Mouse (Mus musculus): ENCODE measurements around the gene Scd2. TPM values are rescaled to one million over a fixed set of nuclear protein-coding genes. Genes with fewer than 3 reads are reported as not detected.
A peak's percentile ranks its signal among the peaks of the same experiment; 100 is the strongest.

The Scd2 gene
- polyA plus RNA-seq, 1 experiment from 2014 or later = 35.6 TPM

DNA sequence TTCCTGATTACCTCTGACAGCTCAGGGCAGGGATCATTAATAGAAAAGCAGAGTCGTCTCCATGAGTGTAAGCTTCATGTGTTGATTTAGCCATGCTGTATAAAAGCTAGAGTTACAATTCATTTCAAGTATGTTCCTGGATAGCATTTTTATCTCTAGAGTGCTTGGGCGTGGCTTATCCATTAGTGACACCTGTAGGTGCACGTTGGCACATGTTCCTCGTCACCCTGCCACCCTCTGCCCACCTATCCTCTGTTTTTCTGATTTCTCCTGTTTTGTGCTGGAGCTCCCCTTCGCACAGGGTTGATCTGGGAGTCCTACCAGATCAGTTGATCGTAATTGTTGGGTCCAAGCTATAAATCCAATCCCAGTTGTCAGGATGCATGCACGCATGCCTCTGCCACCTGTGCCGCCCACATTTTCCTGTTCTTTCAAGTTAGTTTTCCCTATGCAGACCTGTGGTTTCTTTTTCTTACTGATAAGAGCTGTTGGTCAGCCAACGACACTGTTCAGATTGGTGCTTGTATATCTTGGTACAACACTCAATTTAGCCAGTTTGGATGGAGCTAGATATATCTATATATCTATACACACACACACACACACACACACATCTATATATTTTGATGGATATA, 8.3 kb downstream of the Scd2 start:
- TF ChIP-seq CTCF (IDR thresholded peaks at IDR 0.05; ENCODE audit: low read depth) = peak; percentile 29; the same call in 1 of the 2 replicates
- H3K27ac ChIP-seq (ENCODE audit: low read depth, low read length) = 0 out of 2 replicates have a peak overlapping the region, but pooled peaks have one; percentile 11
- H3K9me3 ChIP-seq (ENCODE audit: control insufficient read depth) = no peaks in the 10 kb centered on the region
- no peak overlapping the region for H3K9ac ChIP-seq (ENCODE audit: low read depth, low read length)
- H3K4me1 ChIP-seq (replicated peaks; ENCODE audit: control insufficient read depth, insufficient read depth, low read length) = 0 out of 2 replicates have a peak, but pooled peaks cover 12% of the 10 kb centered on the region
- WGBS = 41% methylated on average over 9 of the region's 9 CpGs
- no peaks in the 10 kb centered on the region for H3K27me3 ChIP-seq (replicated peaks; ENCODE audit: control insufficient read depth, insufficient read depth, low read length)
- H3K4me3 ChIP-seq (ENCODE audit: low read depth, low read length) = no peak overlapping the region
- no peak for ATAC-seq
- peak overlapping the region; percentile 87; the same call in 1 of the 2 replicates for H3K4me2 ChIP-seq (replicated peaks; ENCODE audit: low read depth)
- H3K36me3 ChIP-seq (ENCODE audit: control insufficient read depth, insufficient read depth) = peaks cover 74% of the 10 kb centered on the region

- whole genome bisulfite sequencing = 62% methylated on average over 11 of the region's 11 CpGs
- no peak overlapping the region for H3K4me2 ChIP-seq (replicated peaks; ENCODE audit: low read depth)
- no peak overlapping the region for H3K4me3 ChIP-seq (ENCODE audit: low read depth, low read length)
- TF ChIP-seq CTCF (IDR thresholded peaks at IDR 0.05; ENCODE audit: low read depth) = no peak
- H3K27ac ChIP-seq (ENCODE audit: low read depth, low read length) = no peak overlapping the region; the same call in 1 of the 2 replicates
- ATAC-seq = no peak
- H3K4me1 ChIP-seq (replicated peaks; ENCODE audit: control insufficient read depth, insufficient read depth, low read length) = 0 out of 2 replicates have a peak, but pooled peaks cover 8% of the 10 kb centered on the region
- no peaks in the 10 kb centered on the region for H3K9me3 ChIP-seq (ENCODE audit: control insufficient read depth)
- H3K36me3 ChIP-seq (ENCODE audit: control insufficient read depth, insufficient read depth) = peaks cover 80% of the 10 kb centered on the region
- H3K27me3 ChIP-seq (replicated peaks; ENCODE audit: control insufficient read depth, insufficient read depth, low read length) = no peaks in the 10 kb centered on the region
- H3K9ac ChIP-seq (ENCODE audit: low read depth, low read length) = no peak overlapping the region
Measured at GRCm38 (mm10) chr19:44302901-44303300, 9.4 kb downstream of the Scd2 start.

DNA sequence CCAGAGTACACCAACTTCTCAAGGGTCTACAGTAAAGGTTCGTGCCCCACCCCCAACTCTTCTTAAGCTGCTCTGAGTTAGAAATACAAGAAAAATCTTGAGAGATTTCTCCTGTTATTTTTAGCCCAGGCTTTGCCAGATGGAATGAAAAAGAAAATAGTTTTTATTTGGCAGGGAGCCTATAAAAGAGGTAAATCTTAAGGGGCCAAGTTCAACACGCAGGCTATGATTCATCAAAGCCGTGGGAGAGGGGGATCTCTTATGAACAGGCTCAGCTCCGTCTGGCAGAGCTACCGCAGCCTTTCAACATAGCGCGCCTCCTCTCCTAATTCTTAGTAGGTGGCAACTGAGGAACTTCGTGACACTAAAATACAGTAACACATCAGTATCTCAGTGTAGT, 10.0 kb downstream of the Scd2 start:
- ATAC-seq = no peak
- Histone ChIP-seq H3K27ac (ENCODE audit: low read depth, low read length) (no peak overlapping the region; the same call in 1 of the 2 replicates), H3K4me3 (ENCODE audit: low read depth, low read length) (no peak overlapping the region), H3K4me2 (replicated peaks; ENCODE audit: low read depth) (no peak overlapping the region), H3K9ac (ENCODE audit: low read depth, low read length) (no peak overlapping the region), H3K9me3 (ENCODE audit: control insufficient read depth) (no peaks in the 10 kb centered on the region), H3K4me1 (replicated peaks; ENCODE audit: control insufficient read depth, insufficient read depth, low read length) (0 out of 2 replicates have a peak, but pooled peaks cover 5% of the 10 kb centered on the region), H3K27me3 (replicated peaks; ENCODE audit: control insufficient read depth, insufficient read depth, low read length) (no peaks in the 10 kb centered on the region), H3K36me3 (ENCODE audit: control insufficient read depth, insufficient read depth) (peaks cover 74% of the 10 kb centered on the region)
- TF ChIP-seq CTCF (IDR thresholded peaks at IDR 0.05; ENCODE audit: low read depth) = no peak
- 52% methylated on average over 8 of the region's 8 CpGs for WGBS

DNA sequence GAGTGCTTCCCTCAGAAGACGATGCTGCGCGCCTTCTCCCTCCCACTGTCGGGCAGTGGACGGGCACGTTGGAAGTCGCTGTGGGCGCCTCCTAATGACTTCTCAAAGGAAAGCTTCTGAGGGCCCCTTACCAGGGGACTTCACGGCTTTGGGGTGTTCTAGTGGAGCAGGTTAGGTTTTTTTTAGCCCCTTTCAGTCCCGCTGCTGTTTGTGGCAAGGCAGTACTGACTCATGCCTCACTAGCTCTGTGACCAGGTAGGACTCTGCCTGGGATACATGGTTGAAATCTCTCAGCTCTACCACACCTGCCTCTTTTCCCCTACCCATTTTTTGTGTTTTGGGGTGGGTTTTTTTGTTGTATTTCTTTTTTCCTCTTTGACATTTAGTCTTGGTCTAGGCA, 10.9 kb downstream of the Scd2 start:
- H3K4me1 ChIP-seq (replicated peaks; ENCODE audit: control insufficient read depth, insufficient read depth, low read length) = 0 out of 2 replicates have a peak, but pooled peaks cover 3% of the 10 kb centered on the region
- H3K27me3 ChIP-seq (replicated peaks; ENCODE audit: control insufficient read depth, insufficient read depth, low read length) = no peaks in the 10 kb centered on the region
- no peak overlapping the region for H3K4me2 ChIP-seq (replicated peaks; ENCODE audit: low read depth)
- H3K36me3 ChIP-seq (ENCODE audit: control insufficient read depth, insufficient read depth) = peaks cover 65% of the 10 kb centered on the region
- TF ChIP-seq CTCF (IDR thresholded peaks at IDR 0.05; ENCODE audit: low read depth) = no peak
- 0 out of 2 replicates have a peak overlapping the region, but pooled peaks have one; percentile 41 for H3K27ac ChIP-seq (ENCODE audit: low read depth, low read length)
- no peak overlapping the region for H3K9ac ChIP-seq (ENCODE audit: low read depth, low read length)
- H3K4me3 ChIP-seq (ENCODE audit: low read depth, low read length) = no peak overlapping the region
- ATAC-seq = no peak
- no peaks in the 10 kb centered on the region for H3K9me3 ChIP-seq (ENCODE audit: control insufficient read depth)
- 71% methylated on average over 10 of the region's 10 CpGs for WGBS

- no peaks in the 10 kb centered on the region for H3K27me3 ChIP-seq (replicated peaks; ENCODE audit: control insufficient read depth, insufficient read depth, low read length)
- peaks cover 63% of the 10 kb centered on the region for H3K36me3 ChIP-seq (ENCODE audit: control insufficient read depth, insufficient read depth)
- WGBS = 87% methylated on average over 16 of the region's 16 CpGs
- H3K4me1 ChIP-seq (replicated peaks; ENCODE audit: control insufficient read depth, insufficient read depth, low read length) = 0 out of 2 replicates have a peak, but pooled peaks cover 3% of the 10 kb centered on the region
- ATAC-seq = no peak
- no peaks in the 10 kb centered on the region for H3K9me3 ChIP-seq (ENCODE audit: control insufficient read depth)
- H3K9ac ChIP-seq (ENCODE audit: low read depth, low read length) = no peak overlapping the region
- H3K4me3 ChIP-seq (ENCODE audit: low read depth, low read length) = no peak overlapping the region
- no peak for TF ChIP-seq CTCF (IDR thresholded peaks at IDR 0.05; ENCODE audit: low read depth)
- 0 out of 2 replicates have a peak overlapping the region, but pooled peaks have one; percentile 41 for H3K27ac ChIP-seq (ENCODE audit: low read depth, low read length)
- no peak overlapping the region for H3K4me2 ChIP-seq (replicated peaks; ENCODE audit: low read depth)
Measured at GRCm38 (mm10) chr19:44304851-44305510, 11.5 kb downstream of the Scd2 start.

- no peaks in the 10 kb centered on the region for H3K9me3 ChIP-seq (ENCODE audit: control insufficient read depth)
- H3K4me1 ChIP-seq (replicated peaks; ENCODE audit: control insufficient read depth, insufficient read depth, low read length) = 0 out of 2 replicates have a peak, but pooled peaks cover 3% of the 10 kb centered on the region
- no peak overlapping the region for H3K27ac ChIP-seq (ENCODE audit: low read depth, low read length)
- ATAC-seq = no peak
- no peak for TF ChIP-seq CTCF (IDR thresholded peaks at IDR 0.05; ENCODE audit: low read depth)
- H3K4me2 ChIP-seq (replicated peaks; ENCODE audit: low read depth) = no peak overlapping the region
- H3K36me3 ChIP-seq (ENCODE audit: control insufficient read depth, insufficient read depth) = peaks cover 57% of the 10 kb centered on the region
- 82% methylated on average over 15 of the region's 15 CpGs for WGBS
- no peaks in the 10 kb centered on the region for H3K27me3 ChIP-seq (replicated peaks; ENCODE audit: control insufficient read depth, insufficient read depth, low read length)
- H3K4me3 ChIP-seq (ENCODE audit: low read depth, low read length) = no peak overlapping the region
- H3K9ac ChIP-seq (ENCODE audit: low read depth, low read length) = no peak overlapping the region
Measured at GRCm38 (mm10) chr19:44305701-44306100, 12.2 kb downstream of the Scd2 start.

Data from intestine, postnatal 0 days (tissue).